Mouse (Mus musculus) lung, postnatal 14 days (tissue): ENCODE data around the gene Tmem50b.
"Not testable (repeated sequence)": the region's sequence is repeated elsewhere in the genome, so short reads cannot be mapped to it uniquely, and the experiment has no call there.

ENCODE experiments used
- DNase-seq: peaks from one replicate; pipeline ENCODE4 v3.0.0; 2021

Tmem50b gene

DNA sequence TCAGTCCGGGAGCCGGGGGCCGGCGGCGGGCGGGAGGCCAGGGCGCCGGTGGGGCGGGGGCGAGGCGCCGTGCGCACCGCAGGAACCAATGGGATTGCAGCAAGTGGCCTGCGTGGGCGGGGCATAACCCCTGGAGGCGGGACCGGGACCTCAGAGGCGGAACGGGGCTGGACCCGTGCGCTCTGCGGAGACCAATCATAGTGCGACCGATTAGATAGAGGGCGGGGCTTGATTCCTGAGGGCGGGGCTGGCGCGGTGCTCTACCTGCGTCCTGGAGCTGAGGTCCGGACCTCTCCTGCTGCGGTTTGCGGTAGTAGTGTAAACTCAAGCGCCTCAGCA is at the start of gene Tmem50b:
TSS of gene Tmem50b (minus strand) at position 129 of the 339 bp plus-strand sequence.
- DNase-seq: peak; percentile 99

DNA sequence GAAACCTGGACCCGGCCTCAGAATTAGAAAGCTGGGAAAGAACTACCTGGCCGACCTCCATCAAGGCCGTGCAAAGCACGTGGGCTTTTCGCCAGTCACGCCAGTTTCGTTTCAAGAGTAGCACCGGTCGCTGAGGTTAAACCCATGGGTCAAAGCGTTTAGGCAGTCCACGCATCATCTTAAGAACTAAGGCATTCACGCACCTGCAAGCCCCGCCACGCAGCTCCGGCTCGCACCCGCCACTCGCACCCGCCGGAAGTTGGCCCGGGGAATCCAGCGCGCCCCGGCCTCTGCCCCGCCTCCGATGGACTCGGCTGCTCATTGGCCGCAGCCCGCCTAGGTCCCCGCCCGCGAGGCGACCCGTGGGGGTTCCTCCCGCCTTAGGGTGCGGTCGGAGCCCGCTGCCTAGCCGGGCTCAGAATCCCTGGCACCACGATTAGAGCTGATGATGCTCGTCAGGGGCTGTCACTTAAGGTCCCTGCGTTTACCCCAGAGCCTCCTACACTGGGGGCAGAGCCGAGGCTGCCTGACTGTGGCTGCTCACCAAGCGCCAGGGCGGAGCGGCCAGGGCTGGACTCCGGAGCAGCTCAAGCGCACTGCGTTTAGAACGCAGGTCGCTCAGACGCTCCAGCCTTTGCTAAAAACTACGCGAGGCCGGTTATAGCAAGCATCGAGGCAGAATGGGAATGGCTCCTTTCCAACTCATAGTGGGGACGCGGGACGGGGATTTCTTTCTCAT is 49.2 kb upstream of the Tmem50b start, which contains the start of gene Gart:
TSS of gene Gart (minus strand) at position 272 of the 739 bp plus-strand sequence.
- DNase-seq: peak; percentile 94

DNA sequence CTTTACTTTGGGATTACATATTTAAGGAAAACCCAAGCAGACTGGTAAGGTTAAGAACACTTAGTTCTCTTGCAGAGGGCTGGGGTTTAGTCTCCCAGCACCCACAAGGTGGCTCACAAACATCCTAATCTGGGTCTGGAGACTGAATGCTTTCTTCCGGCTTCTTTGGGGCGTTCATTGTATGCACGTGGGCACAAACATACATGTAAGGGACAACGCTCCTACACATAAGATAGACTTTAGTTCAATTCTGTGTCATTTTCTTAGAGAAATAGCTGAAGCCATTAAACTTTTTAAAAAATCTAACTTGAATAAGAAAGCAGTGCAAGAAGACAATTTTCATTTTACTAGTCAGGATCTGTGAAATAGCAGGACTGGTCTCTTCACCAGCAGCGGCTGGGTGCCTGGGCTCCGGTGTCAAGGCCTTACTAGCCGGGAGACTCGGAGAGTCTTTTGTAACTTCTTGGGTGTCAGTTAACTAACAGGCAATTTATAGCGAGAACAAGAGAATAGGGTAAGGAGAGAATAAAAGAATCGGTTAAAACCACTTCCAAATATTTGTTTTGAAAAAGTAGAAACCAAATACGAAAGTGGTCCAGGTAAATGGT is 48.5 kb upstream of the Tmem50b start:
- DNase-seq: no peak

DNA sequence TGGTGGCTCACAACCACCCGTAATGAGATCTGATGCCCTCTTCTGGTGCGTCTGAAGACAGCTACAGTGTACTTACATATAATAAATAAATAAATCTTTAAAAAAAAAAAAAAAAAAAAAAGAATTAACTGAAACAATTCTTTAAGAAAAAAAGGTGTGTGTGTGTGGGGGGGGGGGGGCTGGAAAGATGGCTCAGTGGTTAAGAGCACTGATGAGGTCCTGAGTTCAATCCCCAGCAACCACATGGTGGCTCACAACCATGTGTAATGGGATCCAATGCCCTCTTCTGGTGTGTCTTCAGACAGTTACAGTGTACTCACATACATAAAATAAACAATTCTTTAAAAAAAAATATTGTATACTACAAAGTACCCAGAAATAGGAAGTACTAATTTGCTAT is 47.8 kb upstream of the Tmem50b start:
- DNase-seq: not testable (repeated sequence)

DNA sequence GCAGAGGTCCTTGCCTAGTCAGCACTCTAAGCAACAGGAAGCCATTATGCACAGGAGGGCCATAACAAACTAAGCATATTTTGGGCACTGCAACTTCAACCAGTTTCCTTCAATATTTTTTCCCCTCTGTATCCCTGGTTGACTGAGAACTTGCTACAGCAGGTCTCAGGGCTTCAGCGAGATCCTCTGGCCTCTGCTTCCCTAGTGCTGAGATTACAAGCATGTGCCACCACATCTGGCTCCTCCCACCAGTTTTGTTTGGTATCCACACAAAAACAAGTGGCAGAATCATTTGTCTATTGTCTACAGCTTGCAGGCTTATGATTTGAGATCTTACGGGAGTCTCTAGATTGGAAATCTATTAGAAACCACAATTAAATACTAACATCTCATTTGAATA is 47.3 kb upstream of the Tmem50b start:
- no peak for DNase-seq

DNA sequence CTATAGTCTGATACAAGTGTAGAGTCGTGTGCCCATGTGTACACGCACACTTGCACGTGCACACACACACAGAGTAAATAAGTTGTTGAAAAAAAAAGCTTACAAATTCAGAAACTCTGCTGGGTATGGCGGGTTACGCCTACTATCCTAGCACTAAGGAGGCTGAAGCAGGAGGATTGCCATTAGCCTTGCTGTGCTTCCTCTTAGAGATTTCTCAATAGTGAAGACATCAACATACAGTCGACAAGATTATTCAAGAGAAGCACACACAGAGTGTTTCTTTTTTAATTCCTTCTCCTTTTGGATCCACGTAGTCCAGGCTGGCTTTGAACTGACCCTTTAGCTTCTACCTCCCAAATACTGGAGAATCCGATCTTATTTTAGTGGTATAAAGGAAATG is 42.6 kb upstream of the Tmem50b start:
- DNase-seq: no peak

DNA sequence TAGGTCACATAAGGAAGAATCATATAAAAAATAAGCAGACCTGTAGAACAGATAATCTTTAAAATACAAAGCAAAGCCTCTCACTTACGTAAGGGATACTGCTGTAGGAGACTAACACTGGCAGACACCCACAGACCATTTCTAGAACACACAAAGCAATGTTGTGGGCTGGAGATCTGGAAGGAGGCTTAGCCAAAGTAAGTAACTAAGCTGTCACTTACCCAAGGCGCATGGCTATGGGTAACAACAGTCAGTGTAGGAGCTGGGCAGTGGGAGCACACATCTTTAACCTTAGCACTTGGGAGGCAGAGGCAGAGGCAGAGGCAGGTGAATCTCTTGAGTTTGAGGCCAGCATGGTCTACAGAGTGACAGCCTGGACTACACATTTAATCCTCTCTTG is 42.0 kb upstream of the Tmem50b start:
- DNase-seq: no peak

DNA sequence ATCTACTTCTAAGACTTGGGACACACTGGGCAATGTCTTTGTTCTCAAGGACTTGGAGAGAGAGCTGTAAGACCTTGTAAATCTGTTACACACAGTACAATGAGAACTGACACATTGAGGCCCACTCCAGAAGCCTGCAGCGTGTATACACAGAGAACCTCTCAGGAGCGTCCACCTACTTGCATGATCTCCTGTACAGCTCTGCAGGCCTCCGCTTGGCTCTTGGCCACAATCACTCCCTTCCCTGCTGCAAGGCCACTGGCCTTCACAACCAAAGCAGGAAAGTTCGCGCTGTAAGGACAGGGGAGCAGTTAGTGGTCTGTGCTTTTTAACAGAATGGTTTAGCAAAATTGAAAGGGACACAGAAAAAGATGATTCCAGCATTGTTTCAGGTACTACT is 41.6 kb upstream of the Tmem50b start:
- no peak for DNase-seq

DNA sequence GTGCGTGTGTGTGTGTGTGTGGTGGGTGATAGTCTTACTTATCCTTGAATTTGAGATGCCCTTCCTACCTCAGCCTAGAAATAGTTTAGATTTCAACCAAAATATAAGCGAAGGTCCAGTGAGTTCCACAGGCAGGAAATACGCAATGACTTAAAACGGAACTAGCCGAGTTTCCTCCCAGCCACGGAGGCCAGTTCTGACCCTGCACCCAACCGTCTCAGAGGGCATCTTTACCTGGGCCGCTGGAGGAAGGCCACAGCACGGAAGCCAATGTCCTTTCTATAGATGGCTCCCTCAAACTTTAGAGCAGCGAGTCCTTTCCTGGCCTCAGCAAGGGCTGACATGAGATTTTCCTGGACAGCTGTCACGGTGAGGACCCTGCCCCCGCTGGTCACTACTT is 36.0 kb upstream of the Tmem50b start:
- DNase-seq: no peak

DNA sequence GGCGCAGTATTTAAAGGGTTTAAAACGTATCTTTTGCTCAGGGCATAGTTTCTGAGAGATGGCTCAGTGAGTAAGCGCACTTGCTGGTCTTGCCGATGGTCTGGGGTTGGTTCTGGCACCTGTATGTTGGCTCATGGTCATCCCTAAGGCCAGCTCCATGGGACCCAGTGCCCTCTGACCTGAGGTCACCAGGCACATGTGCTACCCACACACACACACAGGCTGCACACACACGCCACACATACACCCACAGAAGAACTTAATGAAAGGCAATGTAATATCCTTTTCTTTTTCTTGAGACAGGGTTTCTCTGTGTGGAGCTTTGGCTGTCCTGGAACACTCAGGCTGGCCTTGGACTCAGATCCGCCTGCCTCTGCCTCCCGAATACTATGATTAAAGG is 35.3 kb upstream of the Tmem50b start:
- DNase-seq: no peak

DNA sequence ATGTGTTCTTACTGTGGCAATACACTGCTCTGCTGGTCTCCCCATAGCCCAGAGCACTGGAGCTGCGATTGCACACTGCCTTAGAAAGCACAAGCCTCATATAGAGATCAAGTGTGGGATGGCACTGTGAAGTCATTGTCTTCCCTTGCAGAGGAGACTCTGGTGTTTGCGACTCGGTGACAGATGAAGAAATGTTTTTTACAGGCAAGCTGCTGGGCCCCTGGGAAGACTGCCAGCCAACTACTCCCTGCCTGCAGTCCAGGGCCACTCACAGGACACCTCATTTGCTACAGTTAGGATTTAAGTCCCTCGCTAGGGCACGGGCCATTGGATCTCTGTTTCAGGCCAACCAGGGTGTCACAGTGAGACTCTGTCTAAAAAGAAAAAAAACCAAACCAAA is 34.8 kb upstream of the Tmem50b start:
- peak; percentile 35 for DNase-seq

DNA sequence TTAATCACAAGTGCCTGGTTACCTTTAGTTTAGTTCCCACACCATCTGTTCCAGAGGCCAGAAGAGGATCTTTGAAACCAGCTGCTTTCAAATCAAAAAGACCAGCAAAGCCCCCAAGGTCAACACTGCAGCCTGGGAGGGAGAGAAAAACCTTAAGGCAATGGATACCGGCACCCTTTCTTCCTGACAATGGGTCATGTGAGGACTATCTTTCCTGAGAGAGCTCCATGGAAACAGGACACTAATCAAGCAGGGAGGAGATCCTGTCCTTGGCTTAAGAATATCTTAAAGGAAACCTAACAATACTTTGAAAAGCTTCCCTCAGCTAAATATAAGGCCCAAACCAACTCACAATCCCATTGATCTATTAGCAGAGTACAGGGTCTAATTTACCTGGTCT is 33.0 kb upstream of the Tmem50b start:
- no peak for DNase-seq

DNA sequence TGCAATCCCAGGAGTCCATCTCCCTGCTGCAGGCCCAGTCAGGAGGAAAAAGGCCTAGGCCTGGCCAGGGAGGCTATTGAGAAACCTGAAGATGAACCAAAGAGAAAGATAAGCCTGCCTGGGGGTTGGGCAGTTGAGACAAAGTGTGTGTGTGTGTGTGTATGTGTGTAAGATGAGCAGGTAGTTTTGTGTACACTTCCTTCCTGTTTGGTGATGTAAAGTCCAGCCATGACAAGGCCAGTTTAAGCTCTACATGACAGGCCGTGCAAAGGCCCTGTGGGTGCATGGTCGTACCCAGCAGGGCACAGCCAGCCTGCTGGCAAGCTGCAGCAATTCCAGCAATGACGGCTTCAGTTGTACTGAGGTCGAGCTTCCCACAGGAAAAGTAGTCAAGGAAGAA is 32.1 kb upstream of the Tmem50b start:
- no peak for DNase-seq

DNA sequence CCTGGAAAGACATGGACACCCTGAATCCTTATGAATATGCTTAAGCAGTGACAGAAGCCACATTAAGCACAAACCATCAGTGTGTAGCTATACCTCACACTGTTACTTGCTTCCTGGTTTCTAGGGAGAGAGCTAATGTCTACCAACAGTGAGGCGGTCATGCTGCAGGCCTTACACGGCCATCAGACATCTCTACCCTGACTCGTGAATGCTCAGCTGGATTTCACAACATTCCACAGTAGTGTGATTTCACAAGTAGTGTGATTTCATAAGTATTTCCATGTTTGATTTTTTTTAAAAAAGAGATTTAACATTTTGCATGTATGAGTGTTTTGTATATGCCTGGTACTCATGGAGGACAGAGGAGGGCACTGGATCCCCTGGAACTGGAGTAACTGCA is 31.1 kb upstream of the Tmem50b start:
- DNase-seq: no peak

DNA sequence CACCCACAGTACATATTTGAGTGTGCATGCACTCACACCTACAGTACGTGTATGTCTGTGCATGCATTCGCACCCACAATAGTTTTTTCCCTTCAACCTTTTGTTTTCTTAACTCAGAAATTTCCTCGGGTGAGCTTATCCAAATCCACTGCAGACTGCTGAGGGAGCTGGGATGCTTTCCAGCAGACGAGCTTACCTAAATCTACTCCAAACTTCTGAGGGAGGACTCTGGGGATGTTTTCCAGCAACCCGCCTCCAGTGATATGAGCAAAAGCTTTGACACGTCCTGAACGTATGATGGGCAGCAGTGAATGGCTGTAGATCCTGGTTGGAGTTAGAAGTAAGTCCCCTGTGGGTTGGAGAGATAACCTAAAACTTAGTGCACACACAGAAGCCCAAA is 30.2 kb upstream of the Tmem50b start:
- no peak for DNase-seq

DNA sequence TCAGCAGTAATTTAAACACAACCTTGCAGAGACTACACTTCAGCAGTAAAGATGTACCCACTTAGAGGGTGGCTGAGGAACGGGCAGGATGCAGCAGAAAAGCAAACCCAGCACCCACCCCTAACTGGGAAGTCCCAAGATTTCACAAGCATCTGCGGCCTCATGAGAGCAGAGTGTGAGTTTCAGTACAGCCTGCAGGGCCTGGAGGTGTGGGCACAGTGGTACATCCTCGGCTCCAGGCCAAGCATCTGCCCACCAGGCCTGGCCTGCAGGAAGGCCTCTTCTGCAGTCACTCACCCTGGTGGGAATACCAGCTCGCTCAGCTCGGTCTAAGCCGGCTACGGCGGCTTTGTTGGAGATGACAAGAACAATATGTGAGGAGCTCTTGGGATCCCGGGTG is 25.5 kb upstream of the Tmem50b start:
- no peak for DNase-seq

DNA sequence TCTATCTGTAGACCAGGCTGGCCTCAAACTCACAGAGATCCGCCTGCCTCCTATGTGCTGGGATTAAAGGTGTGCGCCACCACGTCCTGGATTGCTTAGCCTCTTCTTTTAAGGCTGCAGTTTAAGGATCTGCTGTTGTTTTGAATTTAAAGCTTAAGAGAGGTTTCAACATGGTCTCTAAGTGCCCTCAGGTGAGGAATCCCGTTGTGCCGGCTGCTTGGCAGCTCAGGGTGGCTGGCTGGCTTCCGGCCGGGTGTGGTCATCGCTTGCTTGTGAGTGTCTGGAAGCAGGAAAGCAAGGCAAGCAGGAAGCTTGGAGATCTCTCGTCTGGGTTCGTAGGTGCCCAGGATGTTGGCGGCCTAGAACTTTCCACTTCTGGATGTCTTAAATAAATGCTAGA is 23.4 kb upstream of the Tmem50b start:
- DNase-seq: peak; percentile 75

DNA sequence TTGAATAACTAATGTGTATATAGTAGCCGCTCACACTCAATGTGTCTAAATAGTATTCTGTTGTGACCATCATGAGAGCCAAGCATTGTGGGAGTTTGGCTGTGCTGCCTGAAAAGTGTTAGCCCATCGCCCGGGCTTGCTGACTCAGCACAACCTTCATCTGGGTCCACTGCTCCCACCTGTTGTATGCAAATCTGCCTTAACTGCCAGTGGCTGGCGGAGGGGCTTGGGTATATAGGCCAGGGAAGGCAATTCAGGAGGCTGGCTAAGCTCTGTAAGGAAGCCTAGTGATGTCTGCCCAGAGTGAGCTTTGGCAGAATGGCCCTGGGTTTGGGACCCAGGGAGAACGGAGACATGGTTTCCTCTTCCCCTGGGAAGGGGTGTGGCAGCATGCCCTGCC is 22.6 kb upstream of the Tmem50b start:
- DNase-seq: no peak

DNA sequence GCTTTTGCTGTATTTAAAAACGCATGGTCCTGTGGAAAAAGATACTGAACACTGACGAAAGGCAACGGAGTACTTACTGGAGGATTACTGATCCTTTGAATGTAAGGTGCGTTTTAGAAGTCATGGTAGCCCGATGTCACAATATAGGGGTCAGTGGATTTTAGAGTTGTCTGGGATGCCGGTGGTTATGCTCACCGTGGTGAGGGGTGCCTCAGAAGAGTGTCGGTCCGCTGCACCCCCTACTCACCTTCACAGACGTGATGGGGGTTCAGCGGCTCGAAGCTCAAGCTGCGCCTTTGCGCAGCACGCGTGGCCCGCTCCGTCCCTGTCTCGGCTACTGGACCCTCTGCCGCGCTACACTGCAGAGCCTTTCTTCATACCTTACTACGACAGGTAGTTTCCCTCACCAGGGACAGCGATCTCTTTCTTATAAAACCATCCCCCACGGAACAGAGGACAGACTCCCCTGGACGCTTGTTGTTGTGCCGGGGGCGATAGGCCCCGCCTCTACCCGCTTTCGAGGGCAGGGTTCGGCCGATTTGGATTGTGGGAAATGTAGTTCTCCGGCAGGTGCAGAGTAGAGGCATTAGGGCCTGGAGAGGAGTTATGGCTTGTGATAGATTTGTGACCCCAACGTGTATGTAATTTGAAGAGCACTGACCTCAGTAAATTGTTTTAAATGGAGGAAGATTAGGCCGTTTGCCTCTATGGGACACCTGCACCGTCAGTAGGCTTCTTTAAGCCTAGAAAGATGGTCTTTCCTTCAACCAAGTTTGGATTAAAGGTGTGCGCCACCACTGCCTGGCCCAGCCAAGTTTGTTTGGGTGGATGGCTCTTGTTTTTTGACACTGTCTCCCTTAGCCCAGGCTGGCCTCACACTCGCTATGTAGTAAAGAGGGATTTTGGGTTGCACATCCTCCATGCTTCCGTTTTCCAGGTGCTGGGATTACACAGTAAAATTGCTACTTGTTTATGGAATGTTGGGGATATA is 21.2 kb upstream of the Tmem50b start, which contains the start of gene Dnajc28:
TSS of gene Dnajc28 (minus strand) at position 516 of the 991 bp plus-strand sequence.
- peak; percentile 82 for DNase-seq

DNA sequence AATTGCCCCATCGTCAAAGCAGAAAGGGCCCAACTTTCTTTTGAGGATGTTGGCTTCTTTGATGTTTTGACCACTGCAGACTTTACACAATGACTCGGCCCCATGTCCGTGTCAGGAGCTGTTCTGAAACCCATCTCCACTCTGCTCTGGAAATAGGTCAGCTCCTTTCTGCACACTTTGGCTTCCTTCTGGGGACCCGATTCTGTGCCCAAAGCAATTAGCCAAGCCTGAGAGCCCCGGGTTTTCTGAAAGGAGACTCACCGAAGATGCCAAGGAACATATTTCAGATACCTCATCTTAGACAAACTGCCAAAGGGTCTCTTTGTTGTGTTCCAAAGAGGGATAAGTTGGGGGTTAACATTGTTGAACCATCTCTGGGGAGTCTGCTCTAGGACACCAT is 17.0 kb upstream of the Tmem50b start:
- DNase-seq: no peak

DNA sequence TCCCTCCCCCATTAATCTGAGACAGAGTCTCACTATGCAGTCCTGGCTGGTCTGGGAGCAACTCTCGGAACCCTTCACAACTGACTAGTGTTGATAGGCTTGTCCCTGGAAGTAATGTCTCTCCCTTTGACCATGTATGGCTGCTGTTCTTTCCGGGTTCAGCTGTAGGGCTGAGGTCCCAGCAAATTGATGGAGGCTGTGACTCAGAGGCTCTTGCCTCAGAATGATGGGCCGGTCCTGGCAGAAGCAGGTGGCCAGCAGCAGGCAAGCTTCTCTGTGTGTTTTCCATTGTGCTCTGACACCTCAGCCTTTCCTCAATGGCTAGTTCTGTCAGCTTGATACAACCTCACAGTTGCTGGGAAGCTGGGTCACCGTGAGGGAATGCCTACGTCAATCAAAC is 14.9 kb upstream of the Tmem50b start:
- DNase-seq: no peak

DNA sequence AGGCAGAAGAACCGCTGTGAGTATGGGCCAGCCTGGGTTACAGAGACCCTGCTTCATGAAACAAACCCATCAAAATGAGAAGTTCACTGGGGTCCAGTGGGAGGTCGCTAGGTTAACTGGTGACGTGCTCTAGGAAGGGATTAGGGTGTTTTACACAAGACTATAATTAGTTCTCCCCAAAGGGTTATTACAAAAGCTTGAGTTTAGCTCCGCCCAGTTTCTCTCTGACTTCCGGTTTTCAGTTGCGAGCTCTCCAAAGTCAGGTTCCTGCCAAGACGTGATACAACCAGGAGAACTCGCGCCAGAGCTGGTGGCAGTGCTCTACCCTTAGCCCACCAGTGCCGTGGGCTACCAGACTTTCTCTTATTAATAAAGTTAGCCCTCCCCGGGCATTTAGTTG is 13.6 kb upstream of the Tmem50b start:
- no peak for DNase-seq

DNA sequence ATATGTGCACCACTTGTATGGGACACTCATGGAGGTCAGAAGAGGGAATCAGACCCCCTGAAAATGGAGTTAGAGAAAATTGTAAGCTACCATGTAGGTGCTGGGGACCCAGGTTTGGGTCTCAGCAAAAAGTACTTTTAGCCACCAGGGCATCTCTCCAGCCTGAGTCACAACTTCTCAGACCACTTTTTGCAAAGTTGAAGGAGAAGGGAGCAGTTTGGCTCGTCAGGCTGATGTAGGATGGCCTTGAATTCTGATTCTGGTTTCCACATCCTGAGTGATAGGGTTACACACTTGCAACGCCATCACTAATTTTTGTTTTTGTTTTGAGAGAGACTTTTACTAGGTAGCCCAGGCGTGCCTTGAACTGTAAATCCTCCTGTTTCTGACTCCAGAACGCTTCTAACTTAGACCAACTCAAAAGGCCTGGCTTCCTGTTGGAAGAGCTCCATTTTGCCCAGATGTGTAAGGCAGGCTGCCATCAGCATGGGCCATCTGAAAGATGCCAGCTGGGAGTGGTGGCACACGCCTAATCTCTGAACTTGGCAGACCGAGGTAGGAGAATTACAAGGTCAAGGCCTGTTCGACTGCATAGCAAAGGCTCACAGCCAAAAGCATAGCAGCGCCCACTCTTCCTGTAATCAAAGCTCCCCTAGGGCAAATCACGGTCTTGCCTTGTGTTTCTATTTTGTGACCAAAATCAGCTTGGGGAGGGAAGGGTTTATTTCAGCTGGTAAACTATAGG is 12.1 kb upstream of the Tmem50b start:
- DNase-seq: peak; percentile 32
